Mouse (Mus musculus): ENCODE data around the gene Lrp1. TPM values are rescaled to one million over a fixed set of nuclear protein-coding genes. Genes with fewer than 3 reads are reported as not detected.

The Lrp1 gene
- polyA plus RNA-seq, 1 experiment from 2014 or later: 109 TPM

DNA sequence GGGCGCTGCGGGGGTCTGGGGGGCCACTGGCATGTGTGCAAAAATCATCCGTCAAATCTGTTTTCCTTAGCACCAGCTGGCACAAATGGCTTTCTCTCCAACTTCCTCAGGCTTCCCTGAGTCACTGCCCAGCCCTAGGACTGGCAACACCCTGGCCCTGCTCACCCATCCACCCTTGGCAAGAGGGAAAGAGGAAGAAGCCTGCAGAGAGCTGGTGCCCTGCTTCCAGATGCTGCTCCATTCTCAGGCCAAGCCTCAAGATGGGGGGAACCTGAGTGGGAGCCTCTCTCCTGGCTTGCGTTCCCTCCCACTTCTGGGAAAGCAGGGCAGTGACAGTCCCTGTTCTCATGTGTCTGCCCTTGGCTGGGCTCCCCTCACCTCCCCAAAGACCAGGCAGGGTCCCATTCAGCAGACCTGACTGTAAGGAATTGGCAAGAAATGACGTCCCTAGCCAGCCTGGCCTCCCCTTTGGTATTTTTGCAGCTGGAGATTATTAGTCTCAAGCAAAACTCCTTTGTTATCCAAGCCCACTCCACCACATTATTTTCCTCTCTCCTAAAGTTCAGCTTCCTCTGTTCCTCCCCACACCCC, 23.5 kb downstream of the Lrp1 start:
- Histone ChIP-seq H3K4me3 (ENCODE audit: low read length) (no peak overlapping the region), H3K27me3 (replicated peaks; ENCODE audit: control insufficient read depth, insufficient read depth, low read length) (no peaks in the 10 kb centered on the region), H3K36me3 (ENCODE audit: control insufficient read depth, insufficient read depth, low read length) (peaks cover 42% of the 10 kb centered on the region), H3K4me1 (ENCODE audit: control insufficient read depth, insufficient read depth, low read depth, low read length) (peaks cover 19% of the 10 kb centered on the region), H3K9ac (ENCODE audit: low read depth, low read length) (no peak overlapping the region), H3K9me3 (ENCODE audit: control insufficient read depth, low read length) (no peaks in the 10 kb centered on the region), H3K4me2 (ENCODE audit: low read length) (no peak overlapping the region), H3K27ac (ENCODE audit: low read depth, low read length) (peak overlapping the region; percentile 41; the same call in 1 of the 2 replicates)
- WGBS: 73% methylated on average over 5 of the region's 5 CpGs
- peak; percentile 62; the same call in 1 of the 2 replicates for ATAC-seq

GRCm38 (mm10) chr10:127596321-127596941, 24.5 kb downstream of the Lrp1 start:
- H3K27me3 ChIP-seq (replicated peaks; ENCODE audit: control insufficient read depth, insufficient read depth, low read length): no peaks in the 10 kb centered on the region
- no peak for ATAC-seq
- no peaks in the 10 kb centered on the region for H3K9me3 ChIP-seq (ENCODE audit: control insufficient read depth, low read length)
- peaks cover 19% of the 10 kb centered on the region for H3K4me1 ChIP-seq (ENCODE audit: control insufficient read depth, insufficient read depth, low read depth, low read length)
- H3K36me3 ChIP-seq (ENCODE audit: control insufficient read depth, insufficient read depth, low read length): peaks cover 33% of the 10 kb centered on the region
- peak overlapping the region; percentile 65 for H3K27ac ChIP-seq (ENCODE audit: low read depth, low read length)
- no peak overlapping the region for H3K4me2 ChIP-seq (ENCODE audit: low read length)
- WGBS: 48% methylated on average over 7 of the region's 7 CpGs
- no peak overlapping the region for H3K9ac ChIP-seq (ENCODE audit: low read depth, low read length)
- H3K4me3 ChIP-seq (ENCODE audit: low read length): no peak overlapping the region

DNA sequence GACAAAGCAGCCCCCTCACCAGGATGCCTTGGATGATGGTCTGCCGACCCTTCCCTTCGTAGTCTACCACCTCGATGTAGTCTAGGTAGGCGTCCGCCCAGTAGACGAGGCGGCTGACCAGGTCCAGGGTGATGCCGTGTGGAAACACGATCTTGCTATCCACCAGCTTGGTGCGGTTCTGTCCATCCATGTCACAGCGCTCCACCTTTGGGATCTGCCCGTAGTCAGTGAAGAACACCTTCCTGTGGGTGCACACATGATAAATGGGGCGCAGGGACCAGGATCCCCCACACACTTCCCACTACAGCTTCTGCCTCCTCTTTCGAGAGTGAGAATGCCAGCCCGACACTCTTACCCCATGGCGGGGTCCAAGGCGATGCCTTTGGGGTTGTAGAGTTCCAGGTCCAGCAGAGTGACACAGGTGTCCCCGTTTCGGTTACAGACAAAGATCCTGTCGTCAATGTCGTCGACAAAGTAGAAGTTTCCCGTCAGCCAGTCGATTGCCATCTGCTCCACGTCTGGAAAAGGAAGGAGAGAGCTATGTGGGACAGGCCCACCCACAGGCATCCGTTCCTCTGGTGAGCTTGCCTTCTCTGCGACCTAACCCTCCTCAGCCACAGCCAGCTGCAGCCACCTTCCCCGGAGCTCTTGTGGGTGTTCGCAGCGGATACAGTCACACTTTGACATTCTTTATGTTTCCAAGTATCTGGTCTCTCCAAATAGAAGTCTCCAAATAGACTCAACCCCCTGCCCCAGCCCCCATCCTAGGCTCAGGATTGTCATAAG, 25.8 kb downstream of the Lrp1 start:
- peaks cover 19% of the 10 kb centered on the region for H3K4me1 ChIP-seq (ENCODE audit: control insufficient read depth, insufficient read depth, low read depth, low read length)
- no peaks in the 10 kb centered on the region for H3K27me3 ChIP-seq (replicated peaks; ENCODE audit: control insufficient read depth, insufficient read depth, low read length)
- peaks cover 38% of the 10 kb centered on the region for H3K36me3 ChIP-seq (ENCODE audit: control insufficient read depth, insufficient read depth, low read length)
- H3K4me2 ChIP-seq (ENCODE audit: low read length): no peak overlapping the region
- H3K27ac ChIP-seq (ENCODE audit: low read depth, low read length): no peak overlapping the region
- WGBS: 86% methylated on average over 30 of the region's 30 CpGs
- H3K9me3 ChIP-seq (ENCODE audit: control insufficient read depth, low read length): no peaks in the 10 kb centered on the region
- H3K4me3 ChIP-seq (ENCODE audit: low read length): no peak overlapping the region
- H3K9ac ChIP-seq (ENCODE audit: low read depth, low read length): no peak overlapping the region
- no peak for ATAC-seq

GRCm38 (mm10) chr10:127594405-127594804, 26.5 kb downstream of the Lrp1 start:
- Histone ChIP-seq H3K4me1 (ENCODE audit: control insufficient read depth, insufficient read depth, low read depth, low read length) (peaks cover 16% of the 10 kb centered on the region), H3K9ac (ENCODE audit: low read depth, low read length) (no peak overlapping the region), H3K27ac (ENCODE audit: low read depth, low read length) (no peak overlapping the region), H3K9me3 (ENCODE audit: control insufficient read depth, low read length) (no peaks in the 10 kb centered on the region), H3K36me3 (ENCODE audit: control insufficient read depth, insufficient read depth, low read length) (peaks cover 46% of the 10 kb centered on the region), H3K4me2 (ENCODE audit: low read length) (no peak overlapping the region), H3K27me3 (replicated peaks; ENCODE audit: control insufficient read depth, insufficient read depth, low read length) (no peaks in the 10 kb centered on the region), H3K4me3 (ENCODE audit: low read length) (no peak overlapping the region)
- no peak for ATAC-seq
- WGBS: 85% methylated on average over 8 of the region's 8 CpGs

DNA sequence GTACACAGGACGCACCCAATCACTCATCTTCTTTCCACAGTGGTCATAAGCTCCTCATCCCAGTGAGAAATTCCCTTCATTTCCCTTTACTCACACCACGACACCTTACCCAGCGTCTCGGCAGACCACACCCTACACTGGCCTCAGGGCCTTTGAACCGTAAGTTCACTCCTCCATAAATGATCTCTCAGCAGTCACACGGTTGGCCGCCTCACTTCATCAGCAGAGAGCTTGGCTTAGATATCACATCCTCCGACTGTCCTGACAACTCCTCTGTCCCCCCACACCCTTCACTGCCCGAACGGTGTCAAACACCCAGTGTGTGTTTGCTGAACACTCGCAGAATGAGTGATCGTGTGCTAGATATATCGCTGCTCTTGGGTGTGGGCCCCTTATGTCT, 28.1 kb downstream of the Lrp1 start:
- Histone ChIP-seq H3K4me1 (ENCODE audit: control insufficient read depth, insufficient read depth, low read depth, low read length) (peaks cover 12% of the 10 kb centered on the region), H3K4me2 (ENCODE audit: low read length) (no peak overlapping the region), H3K4me3 (ENCODE audit: low read length) (no peak overlapping the region), H3K9ac (ENCODE audit: low read depth, low read length) (no peak overlapping the region), H3K36me3 (ENCODE audit: control insufficient read depth, insufficient read depth, low read length) (peaks cover 55% of the 10 kb centered on the region), H3K27me3 (replicated peaks; ENCODE audit: control insufficient read depth, insufficient read depth, low read length) (no peaks in the 10 kb centered on the region), H3K9me3 (ENCODE audit: control insufficient read depth, low read length) (no peaks in the 10 kb centered on the region), H3K27ac (ENCODE audit: low read depth, low read length) (no peak overlapping the region)
- no peak for ATAC-seq
- WGBS: 88% methylated on average over 13 of the region's 13 CpGs

- H3K4me2 ChIP-seq (ENCODE audit: low read length): no peak overlapping the region
- no peaks in the 10 kb centered on the region for H3K27me3 ChIP-seq (replicated peaks; ENCODE audit: control insufficient read depth, insufficient read depth, low read length)
- H3K4me3 ChIP-seq (ENCODE audit: low read length): no peak overlapping the region
Observed at GRCm38 (mm10) chr10:127592423-127592822, 28.5 kb downstream of the Lrp1 start.

DNA sequence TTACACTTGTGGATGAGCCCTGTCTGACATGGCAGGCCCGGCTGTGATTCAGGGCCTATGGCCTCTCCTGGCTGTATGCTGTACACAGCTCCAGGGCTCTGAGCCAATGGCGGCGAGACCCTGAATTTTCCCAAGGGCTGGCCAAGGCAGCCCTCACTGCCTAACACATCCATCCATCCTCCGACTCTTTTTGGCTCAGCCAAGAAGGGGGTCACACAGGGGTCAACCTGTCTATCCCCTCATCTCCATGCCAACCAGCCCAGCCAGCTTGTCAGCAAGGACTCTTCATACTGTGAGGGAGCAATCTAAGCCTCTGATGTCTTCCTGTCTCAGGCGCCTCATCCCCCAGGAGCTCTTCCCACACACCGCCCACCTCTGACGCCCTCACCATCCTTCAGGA, 29.4 kb downstream of the Lrp1 start:
- Histone ChIP-seq H3K4me2 (ENCODE audit: low read length) (no peak overlapping the region), H3K9ac (ENCODE audit: low read depth, low read length) (no peak overlapping the region), H3K9me3 (ENCODE audit: control insufficient read depth, low read length) (no peaks in the 10 kb centered on the region), H3K4me3 (ENCODE audit: low read length) (no peak overlapping the region), H3K4me1 (ENCODE audit: control insufficient read depth, insufficient read depth, low read depth, low read length) (peaks cover 6% of the 10 kb centered on the region), H3K27ac (ENCODE audit: low read depth, low read length) (0 out of 2 replicates have a peak overlapping the region, but pooled peaks have one; percentile 3), H3K27me3 (replicated peaks; ENCODE audit: control insufficient read depth, insufficient read depth, low read length) (no peaks in the 10 kb centered on the region), H3K36me3 (ENCODE audit: control insufficient read depth, insufficient read depth, low read length) (peaks cover 57% of the 10 kb centered on the region)
- WGBS: 29% methylated on average over 7 of the region's 7 CpGs
- peak; percentile 79 for ATAC-seq

More at GRCm38 (mm10) chr10:127592423-127592822, 28.5 kb downstream of the Lrp1 start:
- 97% methylated on average over 7 of the region's 7 CpGs for WGBS
- no peaks in the 10 kb centered on the region for H3K9me3 ChIP-seq (ENCODE audit: control insufficient read depth, low read length)
- no peak for ATAC-seq
- no peak overlapping the region for H3K9ac ChIP-seq (ENCODE audit: low read depth, low read length)
- no peak overlapping the region for H3K27ac ChIP-seq (ENCODE audit: low read depth, low read length)
- peaks cover 57% of the 10 kb centered on the region for H3K36me3 ChIP-seq (ENCODE audit: control insufficient read depth, insufficient read depth, low read length)
- H3K4me1 ChIP-seq (ENCODE audit: control insufficient read depth, insufficient read depth, low read depth, low read length): peaks cover 9% of the 10 kb centered on the region

- no peaks in the 10 kb centered on the region for H3K27me3 ChIP-seq (replicated peaks; ENCODE audit: control insufficient read depth, insufficient read depth, low read length)
- H3K9ac ChIP-seq (ENCODE audit: low read depth, low read length): no peak overlapping the region
- peak; percentile 5; the same call in 1 of the 2 replicates for ATAC-seq
- H3K36me3 ChIP-seq (ENCODE audit: control insufficient read depth, insufficient read depth, low read length): peaks cover 55% of the 10 kb centered on the region
- peaks cover under 1% of the 10 kb centered on the region; the same call in 1 of the 2 replicates for H3K4me1 ChIP-seq (ENCODE audit: control insufficient read depth, insufficient read depth, low read depth, low read length)
- no peak overlapping the region for H3K4me3 ChIP-seq (ENCODE audit: low read length)
- H3K4me2 ChIP-seq (ENCODE audit: low read length): no peak overlapping the region
- H3K9me3 ChIP-seq (ENCODE audit: control insufficient read depth, low read length): no peaks in the 10 kb centered on the region
- WGBS: 65% methylated on average over 7 of the region's 7 CpGs
- 0 out of 2 replicates have a peak overlapping the region, but pooled peaks have one; percentile 3 for H3K27ac ChIP-seq (ENCODE audit: low read depth, low read length)
Observed at GRCm38 (mm10) chr10:127590831-127591451, 30.0 kb downstream of the Lrp1 start.

GRCm38 (mm10) chr10:127590256-127590655, 30.7 kb downstream of the Lrp1 start:
- 91% methylated on average over 12 of the region's 12 CpGs for WGBS
- Histone ChIP-seq H3K4me3 (ENCODE audit: low read length) (no peak overlapping the region), H3K4me1 (ENCODE audit: control insufficient read depth, insufficient read depth, low read depth, low read length) (no peaks in the 10 kb centered on the region)

More at GRCm38 (mm10) chr10:127590256-127590655, 30.7 kb downstream of the Lrp1 start:
- Histone ChIP-seq H3K27ac (ENCODE audit: low read depth, low read length) (no peak overlapping the region), H3K9me3 (ENCODE audit: control insufficient read depth, low read length) (no peaks in the 10 kb centered on the region), H3K9ac (ENCODE audit: low read depth, low read length) (no peak overlapping the region), H3K4me2 (ENCODE audit: low read length) (no peak overlapping the region), H3K36me3 (ENCODE audit: control insufficient read depth, insufficient read depth, low read length) (peaks cover 53% of the 10 kb centered on the region), H3K27me3 (replicated peaks; ENCODE audit: control insufficient read depth, insufficient read depth, low read length) (no peaks in the 10 kb centered on the region)
- no peak for ATAC-seq

Measured in hindbrain, embryonic 16.5 days (tissue).